Comparison of ENCODE assay signal across 28 mouse cellular contexts in the genomic region with DNA sequence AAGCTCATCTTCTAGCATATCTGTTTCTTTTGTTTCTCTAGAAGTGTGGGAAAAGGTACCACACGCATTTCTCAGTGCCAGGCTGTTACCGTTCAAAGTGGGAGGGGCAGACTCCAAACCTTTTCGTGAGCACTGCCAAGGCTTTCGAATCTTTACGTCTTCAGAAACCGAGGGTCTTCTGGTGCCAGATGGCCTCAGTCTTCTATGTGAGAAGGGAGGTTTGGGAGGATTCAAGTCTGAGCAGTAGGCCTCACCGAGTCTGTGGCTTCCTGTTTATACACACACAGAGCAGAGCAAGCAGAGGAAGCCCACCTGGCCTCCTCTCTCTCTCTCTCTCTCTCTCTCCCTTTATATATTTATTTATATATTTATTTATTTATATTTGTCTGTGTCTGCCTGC. TPM values are rescaled to one million over a fixed set of nuclear protein-coding genes. Genes with fewer than 3 reads are reported as not detected.
A peak's percentile ranks its signal among the peaks of the same experiment; 100 is the strongest.
DNase-seq lines count a peak whose midpoint lies in the region; ATAC-seq lines count a peak whose summit lies in the region.
"Had no signal": no experiment of that assay in that cellular context is flagged by ENCODE, and none has a peak within 500 bp of the region (broad histone marks: within the 10 kb centered on the region; RNA-seq: fewer than 3 reads in every experiment).

No protein-coding gene starts in this region.

- WGBS in heart, embryonic 15.5 days: 70% methylated on average over 7 of the region's 7 CpGs
- WGBS in heart, embryonic 10.5 days: 85% methylated on average over 7 of the region's 7 CpGs

- no peak overlapping the region for H3K9ac ChIP-seq in heart, embryonic 15.5 days
- H3K9ac ChIP-seq: embryonic facial prominence, embryonic 13.5 days; forebrain, embryonic 15.5 days; hindbrain, embryonic 13.5 days; liver, embryonic 14.5 days; lung, embryonic 15.5 days had no signal

- no peak overlapping the region for H3K27ac ChIP-seq in heart, embryonic 15.5 days
- H3K27ac ChIP-seq in heart, embryonic 10.5 days: no peak overlapping the region
- H3K27ac ChIP-seq: embryonic facial prominence, embryonic 13.5 days; forebrain, embryonic 15.5 days; hindbrain, embryonic 13.5 days; liver, embryonic 14.5 days; lung, embryonic 15.5 days; macrophage; midbrain, embryonic 10.5 days had no signal

- no peaks in the 10 kb centered on the region for H3K36me3 ChIP-seq in heart, embryonic 15.5 days
- no peaks in the 10 kb centered on the region for H3K36me3 ChIP-seq in heart, embryonic 10.5 days
- H3K36me3 ChIP-seq: embryonic facial prominence, embryonic 13.5 days; forebrain, embryonic 15.5 days; hindbrain, embryonic 13.5 days; lung, embryonic 15.5 days; midbrain, embryonic 10.5 days had no signal

- H3K4me1 ChIP-seq in heart, embryonic 15.5 days (replicated peaks): peaks cover 10% of the 10 kb centered on the region
- H3K4me1 ChIP-seq in heart, embryonic 10.5 days: no peaks in the 10 kb centered on the region
- H3K4me1 ChIP-seq: forebrain, embryonic 15.5 days; hindbrain, embryonic 13.5 days; lung, embryonic 15.5 days; midbrain, embryonic 10.5 days had no signal

- no peak overlapping the region for H3K4me3 ChIP-seq in heart, embryonic 15.5 days
- no peak overlapping the region for H3K4me3 ChIP-seq in heart, embryonic 10.5 days
- H3K4me3 ChIP-seq: embryonic facial prominence, embryonic 13.5 days; forebrain, embryonic 15.5 days; hindbrain, embryonic 13.5 days; lung, embryonic 15.5 days; midbrain, embryonic 10.5 days had no signal

- H3K4me2 ChIP-seq in heart, embryonic 15.5 days: no peak overlapping the region
- H3K4me2 ChIP-seq: embryonic facial prominence, embryonic 13.5 days; forebrain, embryonic 15.5 days; hindbrain, embryonic 13.5 days; lung, embryonic 15.5 days had no signal

- no peaks in the 10 kb centered on the region for H3K27me3 ChIP-seq in heart, embryonic 15.5 days
- H3K27me3 ChIP-seq in heart, embryonic 10.5 days (ENCODE audit: insufficient read depth, poor library complexity, severe bottlenecking): no peaks in the 10 kb centered on the region
- H3K27me3 ChIP-seq: embryonic facial prominence, embryonic 13.5 days; forebrain, embryonic 15.5 days; hindbrain, embryonic 13.5 days; lung, embryonic 15.5 days; Patski had no signal

- 0 out of 2 replicates have a peak, but pooled peaks have one; percentile 28 for ATAC-seq in heart, embryonic 15.5 days (replicated peaks; ENCODE audit: insufficient number of reproducible peaks, insufficient read depth, low FRiP score, low read depth)
- ATAC-seq: forebrain, embryonic 15.5 days; intestine, embryonic 16.5 days; Patski had no signal

- H3K9me3 ChIP-seq in heart, embryonic 15.5 days (replicated peaks): no peaks in the 10 kb centered on the region
- no peaks in the 10 kb centered on the region for H3K9me3 ChIP-seq in heart, embryonic 10.5 days
- H3K9me3 ChIP-seq: embryonic facial prominence, embryonic 13.5 days; forebrain, embryonic 15.5 days; hindbrain, embryonic 13.5 days; lung, embryonic 15.5 days; midbrain, embryonic 10.5 days had no signal

- DNase-seq in heart, embryonic 10.5 days (ENCODE audit: low spot score): no peak
- peak; percentile 58 for DNase-seq in CD4-positive helper T cell, adult 2 months (ENCODE audit: low read depth, low spot score)
- peak; percentile 81 for DNase-seq in induced T-regulatory cell, adult 2 months (ENCODE audit: low read depth)
- DNase-seq in thymus, postnatal 14 days: peak; percentile 53
- no peak for DNase-seq in left cerebral cortex, adult 8-10 months (ENCODE audit: low spot score in 2 of 2)
- no peak for DNase-seq in cerebellum, adult 9-10 months
- DNase-seq in retina, postnatal 1 day: no peak
- DNase-seq: adrenal gland, postnatal 14 days; cerebellum, postnatal 14 days; gastrocnemius, postnatal 36 days; right cerebral cortex, adult 18-20 months had no signal

RNA-seq across cellular contexts. Expression of a gene that starts 32.1 kb away (rescaled TPM):
- polyA plus RNA-seq in heart, embryonic 15.5 days (2015; fragmentation: Nextera tagmentation; extraction: Ambion mirVana): 25.4 and 30.8 TPM in 2 replicates
- polyA plus RNA-seq in heart, embryonic 10.5 days (2016; fragmentation: Nextera tagmentation; extraction: Ambion mirVana): 33.5 and 44.7 TPM in 2 replicates
- total RNA-seq in left cerebral cortex, adult 8-10 months (2022): 10 to 100 TPM; 59.0 to 69.1 (median 62.1) TPM

RNA-seq across cellular contexts. Expression of a gene that starts 36.2 kb away (rescaled TPM):
- not detected in 2 replicates for polyA plus RNA-seq in heart, embryonic 15.5 days (2015; fragmentation: Nextera tagmentation; extraction: Ambion mirVana)
- polyA plus RNA-seq in heart, embryonic 10.5 days (2016; fragmentation: Nextera tagmentation; extraction: Ambion mirVana): not detected in 2 replicates
- total RNA-seq in left cerebral cortex, adult 8-10 months (2022): not detected
- total RNA-seq: adrenal gland, postnatal 14 days; gastrocnemius, postnatal 36 days; heart, postnatal 25 days; layer of hippocampus, adult 18-20 months; layer of hippocampus, postnatal 25 days; left cerebral cortex, postnatal 14 days; midbrain, postnatal 0 days had no signal
- polyA plus RNA-seq: brain, embryonic 14.5 days; embryonic facial prominence, embryonic 13.5 days; forebrain, embryonic 15.5 days; hindbrain, embryonic 13.5 days; intestine, embryonic 16.5 days; limb, embryonic 14.5 days; liver, embryonic 14.5 days; lung, embryonic 15.5 days; macrophage; midbrain, embryonic 10.5 days; midbrain, postnatal 0 days; Patski had no signal

RNA-seq across cellular contexts. Expression of a gene that starts 38.9 kb away (rescaled TPM):
- not detected in 2 replicates for polyA plus RNA-seq in heart, embryonic 15.5 days (2015; fragmentation: Nextera tagmentation; extraction: Ambion mirVana)
- polyA plus RNA-seq in heart, embryonic 10.5 days (2016; fragmentation: Nextera tagmentation; extraction: Ambion mirVana): not detected in 2 replicates
- total RNA-seq in left cerebral cortex, adult 8-10 months (2022): not detected
- total RNA-seq: adrenal gland, postnatal 14 days; gastrocnemius, postnatal 36 days; heart, postnatal 25 days; layer of hippocampus, adult 18-20 months; layer of hippocampus, postnatal 25 days; left cerebral cortex, postnatal 14 days; midbrain, postnatal 0 days had no signal
- polyA plus RNA-seq: brain, embryonic 14.5 days; forebrain, embryonic 15.5 days; hindbrain, embryonic 13.5 days; limb, embryonic 14.5 days; liver, embryonic 14.5 days; macrophage; midbrain, embryonic 10.5 days; midbrain, postnatal 0 days had no signal

Comparison
In these comparisons a context has a peak if more than half of its experiments do, and no peak if none do; other contexts are left out.
1. DNase-seq: peak in CD4-positive helper T cell, adult 2 months (single experiment), induced T-regulatory cell, adult 2 months (single experiment) and thymus, postnatal 14 days (single experiment); none in heart, embryonic 10.5 days (single experiment), left cerebral cortex, adult 8-10 months (0 of 2), cerebellum, adult 9-10 months (single experiment) and retina, postnatal 1 day (single experiment).